Mouse (Mus musculus): Measurements from ENCODE around the gene Aldh2. TPM values are rescaled to one million over a fixed set of nuclear protein-coding genes. Genes with fewer than 3 reads are reported as not detected.
"Not testable (repeated sequence)": the region's sequence is repeated elsewhere in the genome, so short reads cannot be mapped to it uniquely, and the experiment has no call there.

Aldh2 gene
- polyA plus RNA-seq (2015; fragmentation: Nextera tagmentation; extraction: Ambion mirVana), result 255 and 260 TPM in 2 replicates

GRCm38 (mm10) chr5:121593451-121594401 lies at the start of gene Aldh2:
Gene Aldh2, minus strand, starts transcription at chr5:121593824.
- Histone ChIP-seq H3K4me3 (peak within 1 kb of the TSS; percentile 82), H3K4me1 (peaks cover 34% of the 10 kb centered on the region), H3K27ac (peak within 1 kb of the TSS; percentile 92), H3K4me2 (replicated peaks) (peak within 1 kb of the TSS; percentile 89), H3K9ac (peak within 1 kb of the TSS; percentile 94), H3K9me3 (no peaks in the 10 kb centered on the region), H3K36me3 (no peaks in the 10 kb centered on the region; the same call in 1 of the 2 replicates), H3K27me3 (no peaks in the 10 kb centered on the region)
- WGBS, result 2% methylated on average over 47 of the region's 47 CpGs
- ATAC-seq (ENCODE audit: low FRiP score, low read depth), result peak; percentile 92

- ATAC-seq (ENCODE audit: low FRiP score, low read depth), result no peak
- Histone ChIP-seq H3K27me3 (no peaks in the 10 kb centered on the region), H3K27ac (no peak overlapping the region), H3K4me2 (replicated peaks) (no peak overlapping the region), H3K4me1 (no peaks in the 10 kb centered on the region), H3K36me3 (no peaks in the 10 kb centered on the region), H3K9ac (no peak overlapping the region), H3K9me3 (no peaks in the 10 kb centered on the region), H3K4me3 (no peak overlapping the region)
- WGBS, result 87% methylated on average over 9 of the region's 9 CpGs
Measured at GRCm38 (mm10) chr5:121639601-121640000, 46.0 kb upstream of the Aldh2 start.

GRCm38 (mm10) chr5:121637296-121637695 lies 43.7 kb upstream of the Aldh2 start:
- Histone ChIP-seq H3K27ac (no peak overlapping the region), H3K4me2 (replicated peaks) (no peak overlapping the region), H3K36me3 (no peaks in the 10 kb centered on the region), H3K27me3 (no peaks in the 10 kb centered on the region), H3K4me3 (no peak overlapping the region), H3K9me3 (no peaks in the 10 kb centered on the region), H3K4me1 (no peaks in the 10 kb centered on the region), H3K9ac (no peak overlapping the region)
- ATAC-seq (ENCODE audit: low FRiP score, low read depth), result no peak
- WGBS, result 83% methylated on average over 6 of the region's 6 CpGs

GRCm38 (mm10) chr5:121634668-121635067 lies 41.0 kb upstream of the Aldh2 start:
- WGBS, result 89% methylated on average over 5 of the region's 5 CpGs
- no peak overlapping the region for H3K4me2 ChIP-seq (replicated peaks)
- no peak overlapping the region for H3K9ac ChIP-seq
- H3K36me3 ChIP-seq, result no peaks in the 10 kb centered on the region
- H3K9me3 ChIP-seq, result no peaks in the 10 kb centered on the region
- H3K27me3 ChIP-seq, result no peaks in the 10 kb centered on the region
- no peak for ATAC-seq (ENCODE audit: low FRiP score, low read depth)
- no peak overlapping the region for H3K27ac ChIP-seq
- H3K4me1 ChIP-seq, result no peaks in the 10 kb centered on the region
- no peak overlapping the region for H3K4me3 ChIP-seq

GRCm38 (mm10) chr5:121632804-121633203 lies 39.2 kb upstream of the Aldh2 start:
- Histone ChIP-seq H3K4me3 (no peak overlapping the region), H3K27me3 (no peaks in the 10 kb centered on the region), H3K9ac (no peak overlapping the region), H3K4me2 (replicated peaks) (no peak overlapping the region), H3K4me1 (no peaks in the 10 kb centered on the region), H3K36me3 (no peaks in the 10 kb centered on the region), H3K9me3 (no peaks in the 10 kb centered on the region), H3K27ac (no peak overlapping the region)
- 45% methylated on average over 3 of the region's 3 CpGs for WGBS
- no peak for ATAC-seq (ENCODE audit: low FRiP score, low read depth)

- H3K27ac ChIP-seq; H3K4me3 ChIP-seq; H3K4me2 ChIP-seq (replicated peaks); H3K4me1 ChIP-seq; H3K27me3 ChIP-seq; H3K36me3 ChIP-seq; H3K9me3 ChIP-seq; ATAC-seq (ENCODE audit: low FRiP score, low read depth); H3K9ac ChIP-seq: not testable (repeated sequence)
- 67% methylated on average over 9 of the region's 9 CpGs for WGBS
Measured at GRCm38 (mm10) chr5:121631106-121631647, 37.6 kb upstream of the Aldh2 start.

GRCm38 (mm10) chr5:121627871-121628270 lies 34.2 kb upstream of the Aldh2 start:
- WGBS, result 3% methylated on average over 1 of the region's 1 CpGs
- no peak for ATAC-seq (ENCODE audit: low FRiP score, low read depth)
- H3K4me3 ChIP-seq, result no peak overlapping the region
- no peak overlapping the region for H3K9ac ChIP-seq
- H3K4me1 ChIP-seq, result no peaks in the 10 kb centered on the region
- H3K27ac ChIP-seq, result no peak overlapping the region
- no peak overlapping the region for H3K4me2 ChIP-seq (replicated peaks)
- no peaks in the 10 kb centered on the region for H3K36me3 ChIP-seq
- no peaks in the 10 kb centered on the region for H3K9me3 ChIP-seq
- no peaks in the 10 kb centered on the region for H3K27me3 ChIP-seq

- Histone ChIP-seq H3K36me3 (0 out of 2 replicates have a peak, but pooled peaks cover 3% of the 10 kb centered on the region), H3K27me3 (no peaks in the 10 kb centered on the region), H3K9me3 (no peaks in the 10 kb centered on the region), H3K9ac (no peak overlapping the region), H3K4me3 (no peak overlapping the region), H3K4me2 (replicated peaks) (no peak overlapping the region), H3K27ac (no peak overlapping the region), H3K4me1 (peaks cover 10% of the 10 kb centered on the region)
- no peak for ATAC-seq (ENCODE audit: low FRiP score, low read depth)
- 88% methylated on average over 3 of the region's 3 CpGs for WGBS
Measured at GRCm38 (mm10) chr5:121623241-121623640, 29.6 kb upstream of the Aldh2 start.

- H3K9me3 ChIP-seq, result no peaks in the 10 kb centered on the region
- no peak overlapping the region for H3K4me2 ChIP-seq (replicated peaks)
- no peak overlapping the region for H3K27ac ChIP-seq
- H3K27me3 ChIP-seq, result no peaks in the 10 kb centered on the region
- 0 out of 2 replicates have a peak, but pooled peaks cover 3% of the 10 kb centered on the region for H3K36me3 ChIP-seq
- H3K9ac ChIP-seq, result no peak overlapping the region
- ATAC-seq (ENCODE audit: low FRiP score, low read depth), result no peak
- WGBS, result 95% methylated on average over 5 of the region's 5 CpGs
- peaks cover 10% of the 10 kb centered on the region for H3K4me1 ChIP-seq
- no peak overlapping the region for H3K4me3 ChIP-seq
Measured at GRCm38 (mm10) chr5:121621102-121621501, 27.5 kb upstream of the Aldh2 start.

GRCm38 (mm10) chr5:121618592-121619513 lies 25.2 kb upstream of the Aldh2 start, which contains the start of gene Acad12:
Gene Acad12, minus strand, starts transcription at chr5:121618938.
- Histone ChIP-seq H3K4me1 (peaks cover 10% of the 10 kb centered on the region), H3K9ac (peak within 1 kb of the TSS; percentile 88), H3K4me3 (peak within 1 kb of the TSS; percentile 78), H3K9me3 (no peaks in the 10 kb centered on the region), H3K4me2 (replicated peaks) (peak within 1 kb of the TSS; percentile 85), H3K36me3 (0 out of 2 replicates have a peak, but pooled peaks cover 3% of the 10 kb centered on the region), H3K27ac (peak within 1 kb of the TSS; percentile 48; the same call in 1 of the 2 replicates), H3K27me3 (no peaks in the 10 kb centered on the region)
- peak; percentile 79 for ATAC-seq (ENCODE audit: low FRiP score, low read depth)
- under 1% methylated on average over 57 of the region's 58 CpGs for WGBS

GRCm38 (mm10) chr5:121614921-121615320 lies 21.3 kb upstream of the Aldh2 start:
- ATAC-seq (ENCODE audit: low FRiP score, low read depth); H3K27ac ChIP-seq; H3K9me3 ChIP-seq; H3K4me1 ChIP-seq; H3K9ac ChIP-seq; H3K4me2 ChIP-seq (replicated peaks); H3K4me3 ChIP-seq; H3K27me3 ChIP-seq; H3K36me3 ChIP-seq: not testable (repeated sequence)
- WGBS, result 76% methylated on average over 3 of the region's 3 CpGs
